In genomic region chr9:17226475-17227090, GRCm38 (mm10) we compare ENCODE assay signal across 25 mouse cellular contexts.
"Had no signal": no experiment of that assay in that cellular context is flagged by ENCODE, and none has a peak within 500 bp of the region (broad histone marks: within the 10 kb centered on the region; RNA-seq: fewer than 3 reads in every experiment).

No protein-coding gene starts in this region.

- H3K9me3 ChIP-seq: heart, embryonic 13.5 days; heart, embryonic 15.5 days; hindbrain, embryonic 10.5 days; hindbrain, embryonic 12.5 days; hindbrain, embryonic 15.5 days; limb, embryonic 10.5 days; limb, embryonic 12.5 days; liver, embryonic 13.5 days had no signal

- H3K9ac ChIP-seq: heart, embryonic 13.5 days; heart, embryonic 15.5 days; hindbrain, embryonic 12.5 days; hindbrain, embryonic 15.5 days; limb, embryonic 12.5 days; liver, embryonic 13.5 days had no signal

- H3K4me3 ChIP-seq: gastrocnemius, adult 2 months; heart, embryonic 13.5 days; heart, embryonic 15.5 days; hindbrain, embryonic 10.5 days; hindbrain, embryonic 12.5 days; hindbrain, embryonic 15.5 days; layer of hippocampus, adult 2 months; left cerebral cortex, adult 2 months; limb, embryonic 10.5 days; limb, embryonic 12.5 days; liver, embryonic 13.5 days had no signal

- H3K27me3 ChIP-seq: heart, embryonic 13.5 days; heart, embryonic 15.5 days; hindbrain, embryonic 12.5 days; hindbrain, embryonic 15.5 days; limb, embryonic 12.5 days; liver, embryonic 13.5 days had no signal

- H3K27ac ChIP-seq: gastrocnemius, adult 2 months; heart, embryonic 13.5 days; heart, embryonic 15.5 days; hindbrain, embryonic 10.5 days; hindbrain, embryonic 12.5 days; hindbrain, embryonic 15.5 days; hindbrain, postnatal 0 days; layer of hippocampus, adult 2 months; left cerebral cortex, adult 2 months; limb, embryonic 10.5 days; limb, embryonic 12.5 days; liver, embryonic 13.5 days had no signal

- ATAC-seq: hindbrain, postnatal 0 days had no signal

- H3K4me2 ChIP-seq: heart, embryonic 11.5 days; heart, embryonic 13.5 days; heart, embryonic 15.5 days; hindbrain, embryonic 12.5 days; hindbrain, embryonic 15.5 days; limb, embryonic 12.5 days; liver, embryonic 11.5 days; liver, embryonic 13.5 days had no signal

- H3K36me3 ChIP-seq: heart, embryonic 13.5 days; heart, embryonic 15.5 days; hindbrain, embryonic 10.5 days; hindbrain, embryonic 12.5 days; hindbrain, embryonic 15.5 days; limb, embryonic 10.5 days; limb, embryonic 12.5 days; liver, embryonic 13.5 days had no signal

- H3K4me1 ChIP-seq: heart, embryonic 13.5 days; heart, embryonic 15.5 days; hindbrain, embryonic 10.5 days; hindbrain, embryonic 12.5 days; hindbrain, embryonic 15.5 days; limb, embryonic 10.5 days; limb, embryonic 12.5 days; liver, embryonic 13.5 days had no signal

- DNase-seq: gastrocnemius, adult 2 months; gastrocnemius, postnatal 10 days; gastrocnemius, postnatal 25 days; heart, adult 18-20 months; heart, postnatal 4 days; kidney, adult 11 months; kidney, adult 2 months; kidney, adult 9 months; kidney, postnatal 10 days; kidney, postnatal 25 days; kidney, postnatal 4 days; liver; liver, embryonic 13.5 days had no signal
